Mouse (Mus musculus): ENCODE data around the gene Casp8. TPM values are rescaled to one million over a fixed set of nuclear protein-coding genes. Genes with fewer than 3 reads are reported as not detected.

Casp8 gene
- total and polyA plus RNA-seq, 3 experiments, result 15.2 to 17.5 TPM; not detected in 1

GRCm38 (mm10) chr1:58770111-58770720 is 25.0 kb upstream of the Casp8 start:
- DNase-seq (ENCODE audit: low read depth, low spot score), result peak; percentile 76
- H3K27ac ChIP-seq (ENCODE audit: control insufficient read depth, low read depth, low read length), result peak overlapping the region; percentile 26; the same call in 1 of the 2 replicates
- H3K36me3 ChIP-seq (ENCODE audit: control insufficient read depth in 1 of 2, insufficient read depth in 2 of 2, low read length in 2 of 2), result no peaks in the 10 kb centered on the region
- no peaks in the 10 kb centered on the region for H3K9me3 ChIP-seq (replicated peaks; ENCODE audit: insufficient read depth, low read length)
- H3K4me3 ChIP-seq (ENCODE audit: control insufficient read depth in 1 of 2, insufficient read depth in 1 of 2, low read depth in 2 of 2, low read length in 2 of 2), result peak overlapping the region; percentile 38 to 48
- no peaks in the 10 kb centered on the region for H3K79me2 ChIP-seq (ENCODE audit: control insufficient read depth, insufficient read depth, low read length, poor library complexity)
- 0 out of 4 replicates have a peak, but pooled peaks cover 0 to 6% of the 10 kb centered on the region in 2 experiments for H3K4me1 ChIP-seq (ENCODE audit: control insufficient read depth in 1 of 2, insufficient read depth in 2 of 2, low read length in 2 of 2)
- H3K27me3 ChIP-seq (ENCODE audit: control insufficient read depth in 1 of 2, insufficient read depth in 2 of 2, low read length in 2 of 2), result no peaks in the 10 kb centered on the region; a peak in 1 of 4 replicates
- peak overlapping the region; percentile 27; the same call in 1 of the 2 replicates for H3K9ac ChIP-seq (ENCODE audit: control insufficient read depth, low read depth, low read length, poor library complexity, severe bottlenecking)
- TF ChIP-seq NRF1 (IDR thresholded peaks at IDR 0.05; ENCODE audit: insufficient read depth, low read depth, low read length, poor library complexity, severe bottlenecking), result no peak
- no peak for TF ChIP-seq TAL1 (IDR thresholded peaks at IDR 0.05; ENCODE audit: low read length)
- peak; percentile 74 for TF ChIP-seq RAD21 (IDR thresholded peaks at IDR 0.05; ENCODE audit: low read depth, low read length)
- TF ChIP-seq UBTF (IDR thresholded peaks at IDR 0.05; ENCODE audit: borderline replicate concordance, insufficient read depth, low read depth, low read length), result no peak
- TF ChIP-seq MEF2A (IDR thresholded peaks at IDR 0.05; ENCODE audit: extremely low read depth, insufficient replicate concordance, low read depth, low read length, poor library complexity, severe bottlenecking), result no peak
- no peak for TF ChIP-seq USF1 (IDR thresholded peaks at IDR 0.05; ENCODE audit: low read depth, low read length)
- peak; percentile 20; the same call in 1 of the 2 replicates for TF ChIP-seq ZNF384 (IDR thresholded peaks at IDR 0.05; ENCODE audit: low read depth, low read length)
- TF ChIP-seq MYC (IDR thresholded peaks at IDR 0.05; ENCODE audit: low read depth, low read length), result no peak
- peak; percentile 42; the same call in 1 of the 2 replicates for TF ChIP-seq GATA1 (IDR thresholded peaks at IDR 0.05; ENCODE audit: low read depth, low read length)
- TF ChIP-seq CHD1 (IDR thresholded peaks at IDR 0.05; ENCODE audit: low read depth, low read length), result no peak
- TF ChIP-seq MAX (IDR thresholded peaks at IDR 0.05; ENCODE audit: low read length), result no peak
- no peak for TF ChIP-seq SIN3A (IDR thresholded peaks at IDR 0.05; ENCODE audit: low read length)
- no peak for TF ChIP-seq TCF12 (IDR thresholded peaks at IDR 0.05; ENCODE audit: low read depth, low read length)
- peak; percentile 90 for TF ChIP-seq ZC3H11A (IDR thresholded peaks at IDR 0.05; ENCODE audit: low read depth, low read length)
- TF ChIP-seq MXI1 (IDR thresholded peaks at IDR 0.05; ENCODE audit: low read depth, low read length), result no peak
- peak in 1 of 2 experiments; percentile 17; a peak in 1 of 4 replicates for TF ChIP-seq EP300 (IDR thresholded peaks at IDR 0.05; ENCODE audit: low read depth in 1 of 2, low read length in 2 of 2)
- no peak for TF ChIP-seq POLR2A (IDR thresholded peaks at IDR 0.05; ENCODE audit: control insufficient read depth in 1 of 2, insufficient read depth in 1 of 2, low read depth in 1 of 2, low read length in 2 of 2, poor library complexity in 1 of 2)
- TF ChIP-seq ZMIZ1 (IDR thresholded peaks at IDR 0.05; ENCODE audit: low read depth, low read length), result no peak
- no peak for TF ChIP-seq USF2 (IDR thresholded peaks at IDR 0.05; ENCODE audit: borderline replicate concordance in 1 of 2, insufficient read depth in 1 of 2, low read depth in 1 of 2, low read length in 2 of 2)
- TF ChIP-seq SMC3 (IDR thresholded peaks at IDR 0.05; ENCODE audit: low read depth, low read length), result peak; percentile 81
- TF ChIP-seq POLR2AphosphoS2 (IDR thresholded peaks at IDR 0.05; ENCODE audit: low read length), result no peak
- no peak for TF ChIP-seq E2F4 (IDR thresholded peaks at IDR 0.05; ENCODE audit: borderline replicate concordance, low read depth, low read length)
- TF ChIP-seq RCOR1 (IDR thresholded peaks at IDR 0.05; ENCODE audit: low read depth, low read length), result no peak
- TF ChIP-seq CHD2 (IDR thresholded peaks at IDR 0.05; ENCODE audit: low read length), result no peak; the same call in 1 of the 2 replicates
- no peak for TF ChIP-seq MYB (IDR thresholded peaks at IDR 0.05; ENCODE audit: low read depth, low read length)
- TF ChIP-seq GABPA (IDR thresholded peaks at IDR 0.05; ENCODE audit: low read depth, low read length), result no peak
- no peak for TF ChIP-seq POLR2AphosphoS5 (IDR thresholded peaks at IDR 0.05; ENCODE audit: borderline replicate concordance, low read depth, low read length)
- TF ChIP-seq ZKSCAN1 (IDR thresholded peaks at IDR 0.05; ENCODE audit: low read depth, low read length), result peak; percentile 64; the same call in 1 of the 2 replicates
- no peak; the same call in 1 of the 2 replicates for TF ChIP-seq ETS1 (IDR thresholded peaks at IDR 0.05; ENCODE audit: low read depth, low read length)
- TF ChIP-seq HCFC1 (IDR thresholded peaks at IDR 0.05; ENCODE audit: low read depth, low read length), result no peak
- TF ChIP-seq MAFK (IDR thresholded peaks at IDR 0.05; ENCODE audit: borderline replicate concordance, low read depth, low read length), result no peak
- TF ChIP-seq KAT2A (conservative IDR thresholded peaks at IDR 0.05; ENCODE audit: low read depth, low read length), result no peak
- 0 out of 2 replicates have a peak, but pooled peaks have one; percentile 25 for TF ChIP-seq BHLHE40 (IDR thresholded peaks at IDR 0.05; ENCODE audit: borderline replicate concordance, low read depth, low read length)
- TF ChIP-seq TBP (IDR thresholded peaks at IDR 0.05; ENCODE audit: low read depth, low read length), result no peak
- TF ChIP-seq NELFE (IDR thresholded peaks at IDR 0.05; ENCODE audit: low read depth, low read length), result no peak
- TF ChIP-seq MAZ (IDR thresholded peaks at IDR 0.05; ENCODE audit: low read depth, low read length), result 0 out of 2 replicates have a peak, but pooled peaks have one; percentile 26

Data from MEL (cell line).